Mouse (Mus musculus): ENCODE measurements around the gene 4930435E12Rik. TPM values are rescaled to one million over a fixed set of nuclear protein-coding genes. Genes with fewer than 3 reads are reported as not detected.
"Not testable (repeated sequence)": the region's sequence is repeated elsewhere in the genome, so short reads cannot be mapped to it uniquely, and the experiment has no call there.

Gene 4930435E12Rik
- not detected in 2 replicates for polyA plus RNA-seq (2015; fragmentation: Nextera tagmentation; extraction: Ambion mirVana)

- Histone ChIP-seq H3K4me2 (ENCODE audit: low read depth, low read length) (no peak within 1 kb of the TSS), H3K4me3 (ENCODE audit: low read length) (no peak within 1 kb of the TSS), H3K27ac (ENCODE audit: low read length) (no peak within 1 kb of the TSS), H3K27me3 (replicated peaks; ENCODE audit: control insufficient read depth, insufficient read depth, low read length) (no peaks in the 10 kb centered on the region), H3K9ac (ENCODE audit: low read depth, low read length) (no peak within 1 kb of the TSS), H3K9me3 (ENCODE audit: control insufficient read depth, low read length) (no peaks in the 10 kb centered on the region), H3K4me1 (ENCODE audit: control insufficient read depth, insufficient read depth, low read length) (no peaks in the 10 kb centered on the region), H3K36me3 (ENCODE audit: control insufficient read depth, insufficient read depth, low read length) (no peaks in the 10 kb centered on the region)
- WGBS, result 90% methylated on average over 3 of the region's 3 CpGs
- ATAC-seq, result no peak
Observed at GRCm38 (mm10) chr16:38828649-38829048, at the start of gene 4930435E12Rik. TSS of gene 4930435E12Rik (minus strand) at chr16:38828749.

- no peaks in the 10 kb centered on the region for H3K27me3 ChIP-seq (replicated peaks; ENCODE audit: control insufficient read depth, insufficient read depth, low read length)
- no peaks in the 10 kb centered on the region for H3K9me3 ChIP-seq (ENCODE audit: control insufficient read depth, low read length)
- H3K4me1 ChIP-seq (ENCODE audit: control insufficient read depth, insufficient read depth, low read length), result no peaks in the 10 kb centered on the region
- no peaks in the 10 kb centered on the region for H3K36me3 ChIP-seq (ENCODE audit: control insufficient read depth, insufficient read depth, low read length)
- H3K4me2 ChIP-seq (ENCODE audit: low read depth, low read length), result no peak overlapping the region
- no peak overlapping the region for H3K9ac ChIP-seq (ENCODE audit: low read depth, low read length)
- no peak overlapping the region for H3K27ac ChIP-seq (ENCODE audit: low read length)
- 37% methylated on average over 4 of the region's 4 CpGs for WGBS
- H3K4me3 ChIP-seq (ENCODE audit: low read length), result no peak overlapping the region
- ATAC-seq, result no peak
Observed at GRCm38 (mm10) chr16:38874481-38874880, 45.9 kb upstream of the 4930435E12Rik start.

DNA sequence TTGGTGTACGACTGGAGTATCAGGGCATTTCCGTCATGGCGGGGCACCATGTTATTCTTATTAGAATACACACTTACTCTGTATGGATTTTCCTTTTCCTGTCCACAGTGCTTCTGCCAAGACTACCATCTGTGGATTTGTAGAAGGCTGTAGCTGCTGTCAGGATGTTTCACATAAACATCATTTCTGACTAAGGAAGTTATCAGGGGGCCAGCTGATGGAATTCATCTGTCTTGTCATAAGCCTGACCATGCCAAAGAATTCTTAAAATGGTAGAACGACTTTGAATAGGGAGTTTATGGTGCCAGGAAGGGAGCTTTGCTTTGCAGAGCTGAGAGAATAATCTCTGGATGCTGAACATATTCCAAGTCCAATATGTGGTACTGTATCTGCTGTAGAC lies 44.7 kb upstream of the 4930435E12Rik start:
- no peak overlapping the region for H3K4me2 ChIP-seq (ENCODE audit: low read depth, low read length)
- H3K27ac ChIP-seq (ENCODE audit: low read length), result no peak overlapping the region
- no peaks in the 10 kb centered on the region for H3K4me1 ChIP-seq (ENCODE audit: control insufficient read depth, insufficient read depth, low read length)
- no peaks in the 10 kb centered on the region for H3K36me3 ChIP-seq (ENCODE audit: control insufficient read depth, insufficient read depth, low read length)
- no peak overlapping the region for H3K4me3 ChIP-seq (ENCODE audit: low read length)
- ATAC-seq, result no peak
- 82% methylated on average over 4 of the region's 4 CpGs for WGBS
- no peaks in the 10 kb centered on the region for H3K9me3 ChIP-seq (ENCODE audit: control insufficient read depth, low read length)
- H3K27me3 ChIP-seq (replicated peaks; ENCODE audit: control insufficient read depth, insufficient read depth, low read length), result no peaks in the 10 kb centered on the region
- no peak overlapping the region for H3K9ac ChIP-seq (ENCODE audit: low read depth, low read length)

GRCm38 (mm10) chr16:38864358-38864757 lies 35.8 kb upstream of the 4930435E12Rik start:
- Histone ChIP-seq H3K9me3 (ENCODE audit: control insufficient read depth, low read length) (no peaks in the 10 kb centered on the region), H3K27me3 (replicated peaks; ENCODE audit: control insufficient read depth, insufficient read depth, low read length) (no peaks in the 10 kb centered on the region), H3K4me2 (ENCODE audit: low read depth, low read length) (no peak overlapping the region), H3K9ac (ENCODE audit: low read depth, low read length) (no peak overlapping the region), H3K27ac (ENCODE audit: low read length) (no peak overlapping the region), H3K4me1 (ENCODE audit: control insufficient read depth, insufficient read depth, low read length) (no peaks in the 10 kb centered on the region), H3K4me3 (ENCODE audit: low read length) (no peak overlapping the region), H3K36me3 (ENCODE audit: control insufficient read depth, insufficient read depth, low read length) (no peaks in the 10 kb centered on the region)
- no peak for ATAC-seq
- WGBS, result 69% methylated on average over 5 of the region's 5 CpGs

DNA sequence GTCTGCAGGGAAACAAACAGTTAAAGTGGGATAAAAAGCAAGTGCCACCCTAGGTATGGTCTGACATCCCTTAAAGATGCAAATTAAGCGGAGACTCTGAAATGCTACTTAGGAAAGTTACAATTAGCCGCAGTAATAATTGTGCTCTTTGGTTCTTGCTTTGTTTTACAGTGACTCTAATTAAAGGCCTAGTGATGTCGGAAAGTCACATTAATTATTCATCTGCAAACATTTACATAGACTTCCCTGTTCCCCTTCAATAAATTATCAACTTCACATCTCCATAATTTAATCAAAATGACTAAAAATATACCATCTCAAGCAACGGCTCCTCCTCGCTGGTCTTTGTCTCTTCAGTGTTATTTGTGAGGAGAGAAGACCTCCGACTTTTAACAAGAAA lies 32.0 kb upstream of the 4930435E12Rik start:
- Histone ChIP-seq H3K4me1 (ENCODE audit: control insufficient read depth, insufficient read depth, low read length) (no peaks in the 10 kb centered on the region), H3K36me3 (ENCODE audit: control insufficient read depth, insufficient read depth, low read length) (no peaks in the 10 kb centered on the region), H3K27ac (ENCODE audit: low read length) (no peak overlapping the region), H3K27me3 (replicated peaks; ENCODE audit: control insufficient read depth, insufficient read depth, low read length) (no peaks in the 10 kb centered on the region), H3K4me3 (ENCODE audit: low read length) (no peak overlapping the region), H3K4me2 (ENCODE audit: low read depth, low read length) (no peak overlapping the region), H3K9me3 (ENCODE audit: control insufficient read depth, low read length) (no peaks in the 10 kb centered on the region), H3K9ac (ENCODE audit: low read depth, low read length) (no peak overlapping the region)
- 72% methylated on average over 6 of the region's 6 CpGs for WGBS
- ATAC-seq, result no peak

GRCm38 (mm10) chr16:38858120-38858749 lies 29.7 kb upstream of the 4930435E12Rik start:
- Histone ChIP-seq H3K9me3 (ENCODE audit: control insufficient read depth, low read length) (no peaks in the 10 kb centered on the region), H3K27ac (ENCODE audit: low read length) (no peak overlapping the region), H3K4me1 (ENCODE audit: control insufficient read depth, insufficient read depth, low read length) (no peaks in the 10 kb centered on the region), H3K36me3 (ENCODE audit: control insufficient read depth, insufficient read depth, low read length) (no peaks in the 10 kb centered on the region), H3K9ac (ENCODE audit: low read depth, low read length) (no peak overlapping the region), H3K4me3 (ENCODE audit: low read length) (no peak overlapping the region), H3K27me3 (replicated peaks; ENCODE audit: control insufficient read depth, insufficient read depth, low read length) (no peaks in the 10 kb centered on the region), H3K4me2 (ENCODE audit: low read depth, low read length) (no peak overlapping the region)
- 27% methylated on average over 8 of the region's 8 CpGs for WGBS
- no peak for ATAC-seq

- Histone ChIP-seq H3K27ac (ENCODE audit: low read length) (no peak overlapping the region), H3K4me3 (ENCODE audit: low read length) (no peak overlapping the region), H3K9ac (ENCODE audit: low read depth, low read length) (no peak overlapping the region), H3K27me3 (replicated peaks; ENCODE audit: control insufficient read depth, insufficient read depth, low read length) (no peaks in the 10 kb centered on the region), H3K4me1 (ENCODE audit: control insufficient read depth, insufficient read depth, low read length) (no peaks in the 10 kb centered on the region), H3K4me2 (ENCODE audit: low read depth, low read length) (no peak overlapping the region), H3K36me3 (ENCODE audit: control insufficient read depth, insufficient read depth, low read length) (no peaks in the 10 kb centered on the region), H3K9me3 (ENCODE audit: control insufficient read depth, low read length) (peaks cover 6% of the 10 kb centered on the region; the same call in 1 of the 2 replicates)
- WGBS, result 36% methylated on average over 8 of the region's 8 CpGs
- ATAC-seq, result no peak
Observed at GRCm38 (mm10) chr16:38812521-38812920, 16.0 kb downstream of the 4930435E12Rik start.

- WGBS, result 73% methylated on average over 5 of the region's 5 CpGs
- H3K27me3 ChIP-seq (replicated peaks; ENCODE audit: control insufficient read depth, insufficient read depth, low read length), result no peaks in the 10 kb centered on the region
- H3K27ac ChIP-seq (ENCODE audit: low read length), result no peak overlapping the region
- H3K4me1 ChIP-seq (ENCODE audit: control insufficient read depth, insufficient read depth, low read length), result no peaks in the 10 kb centered on the region
- no peaks in the 10 kb centered on the region for H3K36me3 ChIP-seq (ENCODE audit: control insufficient read depth, insufficient read depth, low read length)
- H3K9me3 ChIP-seq (ENCODE audit: control insufficient read depth, low read length), result peaks cover 6% of the 10 kb centered on the region; the same call in 1 of the 2 replicates
- no peak overlapping the region for H3K4me3 ChIP-seq (ENCODE audit: low read length)
- no peak overlapping the region for H3K9ac ChIP-seq (ENCODE audit: low read depth, low read length)
- H3K4me2 ChIP-seq (ENCODE audit: low read depth, low read length), result no peak overlapping the region
- ATAC-seq, result 0 out of 2 replicates have a peak, but pooled peaks have one; percentile 36
Observed at GRCm38 (mm10) chr16:38810196-38810595, 18.4 kb downstream of the 4930435E12Rik start.

- not testable (repeated sequence) for H3K27ac ChIP-seq (ENCODE audit: low read length); H3K4me1 ChIP-seq (ENCODE audit: control insufficient read depth, insufficient read depth, low read length); H3K27me3 ChIP-seq (replicated peaks; ENCODE audit: control insufficient read depth, insufficient read depth, low read length); H3K4me2 ChIP-seq (ENCODE audit: low read depth, low read length); H3K4me3 ChIP-seq (ENCODE audit: low read length); ATAC-seq; H3K9ac ChIP-seq (ENCODE audit: low read depth, low read length); H3K9me3 ChIP-seq (ENCODE audit: control insufficient read depth, low read length); H3K36me3 ChIP-seq (ENCODE audit: control insufficient read depth, insufficient read depth, low read length)
- WGBS, result 91% methylated on average over 5 of the region's 5 CpGs
Observed at GRCm38 (mm10) chr16:38807796-38808195, 20.8 kb downstream of the 4930435E12Rik start.

DNA sequence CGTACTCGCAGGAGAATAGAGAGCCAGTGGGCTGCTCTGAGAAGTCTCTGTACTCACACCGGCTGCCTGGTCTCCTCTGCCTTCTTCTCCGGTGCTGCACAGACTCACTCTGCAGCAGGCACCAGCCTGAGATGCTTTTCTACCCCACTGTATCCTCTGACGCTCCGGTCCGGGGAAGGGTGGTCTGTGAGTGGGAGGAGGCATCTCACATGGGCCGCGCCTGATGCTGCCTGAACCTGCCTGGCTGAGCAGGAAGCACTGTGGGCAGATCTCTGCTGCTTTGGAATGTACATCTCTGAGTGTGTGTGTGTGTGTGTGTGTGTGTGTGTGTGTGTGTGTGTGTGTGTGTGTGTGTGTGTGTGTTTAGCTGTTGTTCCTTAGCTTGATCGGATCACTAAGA lies 28.5 kb downstream of the 4930435E12Rik start, which contains the start of gene Upk1b:
Gene Upk1b (minus strand): TSS at position 238 of the 400 bp plus-strand sequence.
- H3K9ac ChIP-seq (ENCODE audit: low read depth, low read length), result no peak within 1 kb of the TSS
- no peak within 1 kb of the TSS for H3K27ac ChIP-seq (ENCODE audit: low read length)
- no peaks in the 10 kb centered on the region for H3K9me3 ChIP-seq (ENCODE audit: control insufficient read depth, low read length)
- no peak within 1 kb of the TSS for H3K4me3 ChIP-seq (ENCODE audit: low read length)
- no peak within 1 kb of the TSS for H3K4me2 ChIP-seq (ENCODE audit: low read depth, low read length)
- H3K36me3 ChIP-seq (ENCODE audit: control insufficient read depth, insufficient read depth, low read length), result no peaks in the 10 kb centered on the region
- WGBS, result 28% methylated on average over 10 of the region's 10 CpGs
- no peaks in the 10 kb centered on the region for H3K4me1 ChIP-seq (ENCODE audit: control insufficient read depth, insufficient read depth, low read length)
- peak; percentile 52; the same call in 1 of the 2 replicates for ATAC-seq
- H3K27me3 ChIP-seq (replicated peaks; ENCODE audit: control insufficient read depth, insufficient read depth, low read length), result no peaks in the 10 kb centered on the region
